Mouse (Mus musculus): ENCODE data around the gene Gm21616.
"Not testable (repeated sequence)": the region's sequence is repeated elsewhere in the genome, so short reads cannot be mapped to it uniquely, and the experiment has no call there.

Gm21616 gene

DNA sequence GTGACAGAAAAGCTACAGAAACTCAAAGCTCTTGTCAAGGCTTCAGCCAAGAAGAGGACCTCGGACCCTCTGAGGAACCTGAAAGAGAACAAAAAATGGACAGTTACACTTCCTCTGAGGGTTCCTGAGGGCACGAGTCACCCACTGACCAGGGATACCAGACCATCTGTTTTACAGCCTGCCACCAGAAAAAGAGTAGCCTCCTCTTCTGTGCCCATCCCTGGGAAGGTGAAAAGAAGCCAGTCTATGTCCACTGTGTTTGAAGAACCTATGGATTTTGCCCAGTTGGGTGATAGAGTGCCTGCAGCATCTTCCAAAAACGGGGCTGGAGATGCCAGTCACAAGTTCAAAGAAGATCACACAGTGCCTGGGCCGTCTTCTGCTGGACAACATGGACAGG, at the start of gene Gm21616:
TSS of gene Gm21616 (plus strand) at position 301 of the 400 bp plus-strand sequence.
- DNase-seq = not testable (repeated sequence)
